Comparison of ENCODE assay signal across 23 mouse cellular contexts in the genomic region with DNA sequence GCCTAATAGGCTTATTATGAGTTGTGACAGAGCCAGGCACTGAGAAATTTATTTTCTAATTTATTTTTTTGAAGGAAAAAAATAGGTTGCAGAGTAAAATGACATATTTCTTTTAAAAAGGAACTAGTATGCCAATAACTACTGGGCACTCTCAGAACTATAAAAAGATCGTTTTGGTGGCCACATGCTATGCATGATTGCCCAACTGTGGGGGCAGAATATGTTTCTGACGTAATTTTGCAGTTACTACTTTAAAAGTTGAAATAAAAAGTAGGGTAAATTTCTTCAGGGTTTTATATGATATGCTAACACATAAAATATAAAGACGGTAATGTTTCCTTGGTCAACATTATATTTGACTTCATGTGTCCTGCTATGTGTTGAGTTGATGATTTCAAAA.
"Had no signal": no experiment of that assay in that cellular context is flagged by ENCODE, and none has a peak within 500 bp of the region (broad histone marks: within the 10 kb centered on the region; RNA-seq: fewer than 3 reads in every experiment).

No protein-coding gene starts in this region.

- H3K27me3 ChIP-seq: limb, embryonic 12.5 days; limb, embryonic 15.5 days; megakaryocyte, embryonic 14.5 days; midbrain, embryonic 13.5 days; neural tube, embryonic 12.5 days; neural tube, embryonic 15.5 days; stomach, embryonic 15.5 days had no signal

- H3K36me3 ChIP-seq: limb, embryonic 12.5 days; limb, embryonic 15.5 days; midbrain, embryonic 10.5 days; midbrain, embryonic 13.5 days; neural tube, embryonic 12.5 days; neural tube, embryonic 15.5 days; stomach, embryonic 15.5 days had no signal

- H3K4me2 ChIP-seq: limb, embryonic 12.5 days; limb, embryonic 15.5 days; liver, embryonic 11.5 days; lung, embryonic 14.5 days; midbrain, embryonic 13.5 days; neural tube, embryonic 12.5 days; neural tube, embryonic 15.5 days; stomach, embryonic 15.5 days had no signal

- ATAC-seq: intestine, postnatal 0 days; liver, postnatal 0 days; lung, postnatal 0 days; midbrain, embryonic 13.5 days had no signal

- H3K4me3 ChIP-seq: left cerebral cortex, adult 2 months; limb, embryonic 12.5 days; limb, embryonic 15.5 days; megakaryocyte, embryonic 14.5 days; midbrain, embryonic 10.5 days; midbrain, embryonic 13.5 days; neural tube, embryonic 12.5 days; neural tube, embryonic 15.5 days; stomach, embryonic 15.5 days had no signal

- H3K9ac ChIP-seq: limb, embryonic 12.5 days; limb, embryonic 15.5 days; liver, embryonic 14.5 days; liver, postnatal 0 days; lung, embryonic 14.5 days; midbrain, embryonic 13.5 days; neural tube, embryonic 12.5 days; neural tube, embryonic 15.5 days; stomach, embryonic 15.5 days had no signal

- H3K9me3 ChIP-seq: limb, embryonic 12.5 days; limb, embryonic 15.5 days; midbrain, embryonic 10.5 days; neural tube, embryonic 12.5 days; neural tube, embryonic 15.5 days; stomach, embryonic 15.5 days had no signal

- H3K27ac ChIP-seq: left cerebral cortex, adult 2 months; limb, embryonic 15.5 days; liver, embryonic 14.5 days; macrophage; midbrain, embryonic 10.5 days; midbrain, embryonic 13.5 days; neural tube, embryonic 12.5 days; neural tube, embryonic 15.5 days; stomach, embryonic 15.5 days had no signal

- DNase-seq: kidney, adult 2 months; kidney, postnatal 10 days; kidney, postnatal 36 days; layer of hippocampus, postnatal 36 days; left cerebral cortex, postnatal 4 days; liver, postnatal 0 days; lung, embryonic 14.5 days; retina, postnatal 1 day; thymus, postnatal 25 days had no signal

- H3K4me1 ChIP-seq: limb, embryonic 15.5 days; midbrain, embryonic 10.5 days; midbrain, embryonic 13.5 days; neural tube, embryonic 12.5 days; neural tube, embryonic 15.5 days; stomach, embryonic 15.5 days had no signal
